Mouse (Mus musculus) erythroblast, embryonic 14.5 days (primary cell): Measurements from ENCODE around the gene Slc1a7. TPM values are rescaled to one million over a fixed set of nuclear protein-coding genes. Genes with fewer than 3 reads are reported as not detected.

Experiments used
- H3K27me3 ChIP-seq: 2 replicates; pipeline ENCODE4 v1.6.1; 2012; ENCODE audit warnings: inconsistent platforms; ENCODE audit not compliant: control insufficient read depth
- H3K36me3 ChIP-seq: 2 replicates; pipeline ENCODE4 v1.6.1; 2012; ENCODE audit warnings: mild to moderate bottlenecking, inconsistent platforms; ENCODE audit not compliant: control insufficient read depth
- H3K4me1 ChIP-seq: 2 replicates; pipeline ENCODE4 v1.6.1; 2012; ENCODE audit warnings: inconsistent platforms; ENCODE audit not compliant: control insufficient read depth
- H3K4me3 ChIP-seq: replicated peaks from 2 replicates; pipeline ENCODE3; 2012; ENCODE audit warnings: moderate library complexity, mild to moderate bottlenecking, inconsistent platforms
- H3K9me3 ChIP-seq: 2 replicates; pipeline ENCODE4 v1.6.1; 2012; ENCODE audit warnings: low read length, inconsistent platforms, mixed read lengths; ENCODE audit not compliant: control insufficient read depth
- GATA1 ChIP-seq: IDR thresholded peaks from 2 replicates; pipeline ENCODE4 v1.6.1; 2012; ENCODE audit warnings: low read length, inconsistent platforms, mixed read lengths
- TAL1 ChIP-seq: IDR thresholded peaks from 3 replicates; pipeline ENCODE4 v1.6.1; 2012; ENCODE audit warnings: low read length, inconsistent platforms, mixed read lengths
- polyA plus RNA-seq: library from polyadenylated mRNA; stranded (reverse); fragments of >175 nt; gene quantifications from 2 replicates; pipeline ENCODE4 v1.2.3, GENCODE M21; 2012

Slc1a7 gene
- polyA plus RNA-seq, 1 experiment = not detected

DNA sequence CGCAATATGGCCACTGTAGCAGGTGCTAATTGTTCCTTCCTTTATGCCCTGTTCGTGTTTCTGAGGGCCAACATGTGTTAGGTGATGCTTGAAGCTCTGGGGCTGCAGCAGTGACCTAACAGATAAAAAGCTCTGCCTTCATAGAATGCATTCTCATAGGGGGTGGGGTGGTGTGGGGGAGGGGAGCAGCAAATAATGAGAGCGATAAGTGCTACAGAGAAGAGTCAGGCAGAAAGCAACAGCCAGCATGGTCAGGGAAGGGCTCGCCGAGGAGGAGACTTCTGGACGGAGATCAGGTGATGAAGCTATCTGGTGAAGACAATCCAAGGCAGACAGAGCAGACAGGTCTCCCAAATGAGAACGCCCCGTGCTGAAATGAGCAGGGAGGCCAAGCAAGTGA, 84.5 kb downstream of the Slc1a7 start:
- no peaks in the 10 kb centered on the region for H3K9me3 ChIP-seq
- H3K27me3 ChIP-seq = no peaks in the 10 kb centered on the region
- H3K4me1 ChIP-seq = peaks cover 4% of the 10 kb centered on the region
- H3K4me3 ChIP-seq = no peak overlapping the region
- TF ChIP-seq GATA1 = no peak
- no peak for TF ChIP-seq TAL1
- peaks cover 86% of the 10 kb centered on the region for H3K36me3 ChIP-seq

- no peaks in the 10 kb centered on the region for H3K27me3 ChIP-seq
- no peaks in the 10 kb centered on the region for H3K4me1 ChIP-seq
- TF ChIP-seq GATA1 (no peak), TAL1 (no peak)
- H3K36me3 ChIP-seq = peaks cover 87% of the 10 kb centered on the region
- H3K9me3 ChIP-seq = no peaks in the 10 kb centered on the region
- H3K4me3 ChIP-seq = no peak overlapping the region
These were observed 87.7 kb downstream of the Slc1a7 start for GRCm38 (mm10) chr4:108055873-108056272.

DNA sequence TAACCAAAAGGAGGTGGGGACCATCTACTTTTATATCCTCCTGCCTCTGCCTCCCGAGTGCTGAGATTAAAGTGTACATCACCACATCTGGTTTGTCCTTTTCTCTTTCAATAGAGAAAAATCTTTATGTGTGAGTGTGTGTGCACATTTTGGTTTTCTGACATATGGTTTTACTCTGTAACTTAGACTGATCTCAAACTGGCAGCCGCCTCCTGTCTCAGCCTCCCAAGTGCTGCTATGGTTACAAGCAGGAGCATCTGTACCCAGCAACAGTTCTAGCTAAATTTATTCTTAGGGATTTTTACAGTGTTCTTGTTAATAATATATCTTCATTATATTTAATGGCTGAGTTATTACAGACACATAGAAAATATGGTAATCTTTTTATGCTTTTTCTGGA, 89.1 kb downstream of the Slc1a7 start:
- H3K4me1 ChIP-seq = no peaks in the 10 kb centered on the region
- peaks cover 84% of the 10 kb centered on the region for H3K36me3 ChIP-seq
- no peaks in the 10 kb centered on the region for H3K27me3 ChIP-seq
- TF ChIP-seq TAL1 (no peak), GATA1 (no peak)
- H3K4me3 ChIP-seq = no peak overlapping the region
- no peaks in the 10 kb centered on the region for H3K9me3 ChIP-seq

- H3K9me3 ChIP-seq = no peaks in the 10 kb centered on the region
- no peaks in the 10 kb centered on the region for H3K4me1 ChIP-seq
- TF ChIP-seq GATA1 = no peak
- no peak for TF ChIP-seq TAL1
- no peak overlapping the region for H3K4me3 ChIP-seq
- H3K27me3 ChIP-seq = no peaks in the 10 kb centered on the region
- H3K36me3 ChIP-seq = peaks cover 81% of the 10 kb centered on the region
These were observed 90.0 kb downstream of the Slc1a7 start for GRCm38 (mm10) chr4:108058166-108058565.

DNA sequence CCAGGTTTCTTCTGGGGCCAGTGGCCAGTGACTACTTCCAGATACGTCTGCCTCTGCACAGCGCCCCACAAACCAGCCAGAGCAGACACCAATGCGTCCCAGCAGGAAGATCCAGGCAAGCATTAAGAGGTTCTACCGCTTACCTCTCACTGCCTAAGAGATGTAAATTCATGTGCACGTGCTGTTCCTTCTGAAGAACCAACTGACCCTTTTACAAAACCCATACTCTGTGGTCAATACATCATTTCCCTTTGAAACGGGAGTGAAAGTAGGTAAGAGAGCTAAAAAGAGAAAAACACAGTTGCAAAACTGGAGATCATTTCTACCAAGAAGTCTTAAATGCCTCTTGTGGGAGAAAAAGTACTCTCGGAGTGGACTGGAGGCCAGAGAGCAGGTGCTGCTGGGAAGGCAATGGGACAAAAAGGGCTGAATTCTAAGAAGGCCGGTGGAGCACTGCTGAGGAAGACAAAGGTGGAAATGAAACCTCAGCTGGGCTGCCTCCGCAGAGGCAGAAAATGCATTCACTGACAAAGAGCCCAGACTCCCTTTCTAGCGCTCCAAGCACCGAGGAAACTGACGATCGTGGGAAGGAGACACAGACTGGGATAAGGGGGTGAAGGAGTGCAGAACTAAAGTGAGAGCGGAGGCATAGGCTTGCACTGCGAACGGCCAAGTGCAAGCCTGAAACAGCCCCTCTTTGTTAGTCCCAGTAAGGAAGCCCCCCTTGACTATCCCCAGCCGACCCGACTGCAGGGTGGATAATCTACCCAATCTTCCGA, 91.7 kb downstream of the Slc1a7 start:
- Histone ChIP-seq H3K27me3 (no peaks in the 10 kb centered on the region), H3K36me3 (peaks cover 76% of the 10 kb centered on the region), H3K9me3 (no peaks in the 10 kb centered on the region), H3K4me3 (no peak overlapping the region), H3K4me1 (no peaks in the 10 kb centered on the region)
- TF ChIP-seq GATA1 (no peak), TAL1 (no peak)

GRCm38 (mm10) chr4:108060774-108061173, 92.6 kb downstream of the Slc1a7 start:
- peaks cover 72% of the 10 kb centered on the region for H3K36me3 ChIP-seq
- no peaks in the 10 kb centered on the region for H3K9me3 ChIP-seq

GRCm38 (mm10) chr4:108062524-108062923, 94.4 kb downstream of the Slc1a7 start:
- Histone ChIP-seq H3K27me3 (no peaks in the 10 kb centered on the region), H3K4me3 (no peak overlapping the region), H3K9me3 (no peaks in the 10 kb centered on the region), H3K36me3 (peaks cover 74% of the 10 kb centered on the region), H3K4me1 (peaks cover 1% of the 10 kb centered on the region; the same call in 1 of the 2 replicates)
- TF ChIP-seq GATA1 (no peak), TAL1 (no peak)

More at GRCm38 (mm10) chr4:108060774-108061173, 92.6 kb downstream of the Slc1a7 start:
- Histone ChIP-seq H3K4me1 (peaks cover 1% of the 10 kb centered on the region; the same call in 1 of the 2 replicates), H3K4me3 (no peak overlapping the region), H3K27me3 (no peaks in the 10 kb centered on the region)
- TF ChIP-seq GATA1 (no peak), TAL1 (no peak)

Other genes starting within 250 kb of the Slc1a7 start
- gene Lrp8, start 166.1 kb upstream of the Slc1a7 start, polyA plus RNA-seq = 1.4 and 2.1 TPM in 2 replicates
- 0.84 and 0.89 TPM in 2 replicates for gene Magoh, start 88.6 kb upstream of the Slc1a7 start, polyA plus RNA-seq
- gene 0610037L13Rik, start 78.5 kb upstream of the Slc1a7 start, polyA plus RNA-seq = 0.16 and 0.20 TPM in 2 replicates
- gene Cpt2, start 44.7 kb upstream of the Slc1a7 start, polyA plus RNA-seq = 4.9 and 6.6 TPM in 2 replicates
- 0.22 and 0.23 TPM in 2 replicates for gene Podn, start 128.1 kb downstream of the Slc1a7 start, polyA plus RNA-seq
- gene Scp2, start 176.7 kb downstream of the Slc1a7 start, polyA plus RNA-seq = 3.0 and 3.9 TPM in 2 replicates
- gene Echdc2, start 197.1 kb downstream of the Slc1a7 start, polyA plus RNA-seq = 0.08 and 0.18 TPM in 2 replicates
- not detected in 2 replicates for gene Zyg11a, start 249.7 kb downstream of the Slc1a7 start, polyA plus RNA-seq